Mouse (Mus musculus): ENCODE data around the gene Dusp22. TPM values are rescaled to one million over a fixed set of nuclear protein-coding genes. Genes with fewer than 3 reads are reported as not detected.

Gene Dusp22
- total RNA-seq, 1 experiment, result 6.9 TPM

DNA sequence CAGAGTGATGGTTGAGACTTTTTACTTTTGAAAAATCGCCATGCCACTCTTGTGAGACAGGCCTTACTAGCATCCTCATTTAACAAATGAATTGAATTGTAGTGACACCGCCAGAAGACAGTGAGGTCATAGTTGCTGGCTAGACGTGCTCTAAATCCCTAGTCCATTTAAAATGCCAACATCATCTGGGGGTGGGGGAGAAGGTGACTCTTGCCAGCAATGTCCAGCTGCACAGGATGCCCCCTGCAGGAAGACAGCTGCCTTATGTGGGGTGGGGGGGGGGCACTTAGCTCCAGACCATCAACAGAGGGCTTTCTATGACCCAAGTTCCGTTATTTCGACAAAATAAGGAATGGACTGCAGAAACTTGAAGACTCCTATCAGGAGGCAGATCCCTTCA, 56.8 kb downstream of the Dusp22 start:
- H3K9me3 ChIP-seq (ENCODE audit: control insufficient read depth, insufficient read depth, low read depth, low read length), result no peaks in the 10 kb centered on the region

GRCm38 (mm10) chr13:30722601-30723000, 62.8 kb downstream of the Dusp22 start:
- no peaks in the 10 kb centered on the region for H3K36me3 ChIP-seq (ENCODE audit: control insufficient read depth, insufficient read depth, low read length, poor library complexity, severe bottlenecking)
- in situ Hi-C loops (cut with MboI; ENCODE audit: low sequenced_read_pairs in 2 of 2, unreplicated experiment in 2 of 2), result no loop called here
- no peak for TF ChIP-seq ZNF384 (IDR thresholded peaks at IDR 0.05; ENCODE audit: low read depth, low read length)
- TF ChIP-seq MAFK (IDR thresholded peaks at IDR 0.05; ENCODE audit: insufficient read depth, low read depth, low read length), result no peak
- TF ChIP-seq HCFC1 (IDR thresholded peaks at IDR 0.05; ENCODE audit: borderline replicate concordance, insufficient read depth, low read length), result no peak
- TF ChIP-seq CHD2 (IDR thresholded peaks at IDR 0.05; ENCODE audit: low read depth, low read length), result no peak
- no peak for TF ChIP-seq ZC3H11A (IDR thresholded peaks at IDR 0.05; ENCODE audit: borderline replicate concordance, low read depth, low read length)
- H3K4me3 ChIP-seq (ENCODE audit: insufficient read depth in 1 of 2, low read depth in 1 of 2, low read length in 2 of 2, poor library complexity in 1 of 2, severe bottlenecking in 1 of 2), result no peak overlapping the region
- H3K9ac ChIP-seq (ENCODE audit: insufficient read depth, low read depth, low read length, poor library complexity, severe bottlenecking), result no peak overlapping the region
- DNase-seq (ENCODE audit: low read depth, low spot score), result no peak
- no peak overlapping the region for H3K27ac ChIP-seq (ENCODE audit: insufficient read depth, low read depth, low read length, poor library complexity, severe bottlenecking)
- no peaks in the 10 kb centered on the region for H3K9me3 ChIP-seq (ENCODE audit: control insufficient read depth, insufficient read depth, low read depth, low read length)
- no peaks in the 10 kb centered on the region for H3K4me1 ChIP-seq (ENCODE audit: control insufficient read depth in 2 of 2, insufficient read depth in 2 of 2, low read length in 2 of 2, poor library complexity in 1 of 2)

More for the DNA sequence above, 56.8 kb downstream of the Dusp22 start:
- Histone ChIP-seq H3K9ac (ENCODE audit: insufficient read depth, low read depth, low read length, poor library complexity, severe bottlenecking) (no peak overlapping the region), H3K4me1 (ENCODE audit: control insufficient read depth in 2 of 2, insufficient read depth in 2 of 2, low read length in 2 of 2, poor library complexity in 1 of 2) (no peaks in the 10 kb centered on the region), H3K4me3 (ENCODE audit: insufficient read depth in 1 of 2, low read depth in 1 of 2, low read length in 2 of 2, poor library complexity in 1 of 2, severe bottlenecking in 1 of 2) (no peak overlapping the region), H3K36me3 (ENCODE audit: control insufficient read depth, insufficient read depth, low read length, poor library complexity, severe bottlenecking) (no peaks in the 10 kb centered on the region), H3K27ac (ENCODE audit: insufficient read depth, low read depth, low read length, poor library complexity, severe bottlenecking) (no peak overlapping the region)
- TF ChIP-seq ZC3H11A (IDR thresholded peaks at IDR 0.05; ENCODE audit: borderline replicate concordance, low read depth, low read length) (no peak), CHD2 (IDR thresholded peaks at IDR 0.05; ENCODE audit: low read depth, low read length) (no peak), MAFK (IDR thresholded peaks at IDR 0.05; ENCODE audit: insufficient read depth, low read depth, low read length) (no peak), HCFC1 (IDR thresholded peaks at IDR 0.05; ENCODE audit: borderline replicate concordance, insufficient read depth, low read length) (no peak)
- DNase-seq (ENCODE audit: low read depth, low spot score), result no peak
- in situ Hi-C loops (cut with MboI; ENCODE audit: low sequenced_read_pairs in 2 of 2, unreplicated experiment in 2 of 2), result no loop called here

GRCm38 (mm10) chr13:30723258-30723657, 63.5 kb downstream of the Dusp22 start:
- Histone ChIP-seq H3K4me1 (ENCODE audit: control insufficient read depth in 2 of 2, insufficient read depth in 2 of 2, low read length in 2 of 2, poor library complexity in 1 of 2) (no peaks in the 10 kb centered on the region), H3K4me3 (ENCODE audit: insufficient read depth in 1 of 2, low read depth in 1 of 2, low read length in 2 of 2, poor library complexity in 1 of 2, severe bottlenecking in 1 of 2) (no peak overlapping the region), H3K9ac (ENCODE audit: insufficient read depth, low read depth, low read length, poor library complexity, severe bottlenecking) (no peak overlapping the region), H3K36me3 (ENCODE audit: control insufficient read depth, insufficient read depth, low read length, poor library complexity, severe bottlenecking) (no peaks in the 10 kb centered on the region), H3K27ac (ENCODE audit: insufficient read depth, low read depth, low read length, poor library complexity, severe bottlenecking) (no peak overlapping the region), H3K9me3 (ENCODE audit: control insufficient read depth, insufficient read depth, low read depth, low read length) (no peaks in the 10 kb centered on the region)
- DNase-seq (ENCODE audit: low read depth, low spot score), result no peak
- no peak for TF ChIP-seq ZNF384 (IDR thresholded peaks at IDR 0.05; ENCODE audit: low read depth, low read length)
- TF ChIP-seq ZC3H11A (IDR thresholded peaks at IDR 0.05; ENCODE audit: borderline replicate concordance, low read depth, low read length), result no peak
- no peak for TF ChIP-seq MAFK (IDR thresholded peaks at IDR 0.05; ENCODE audit: insufficient read depth, low read depth, low read length)
- no peak for TF ChIP-seq CHD2 (IDR thresholded peaks at IDR 0.05; ENCODE audit: low read depth, low read length)
- TF ChIP-seq HCFC1 (IDR thresholded peaks at IDR 0.05; ENCODE audit: borderline replicate concordance, insufficient read depth, low read length), result no peak
- in situ Hi-C loops (cut with MboI; ENCODE audit: low sequenced_read_pairs in 2 of 2, unreplicated experiment in 2 of 2), result no loop called here

DNA sequence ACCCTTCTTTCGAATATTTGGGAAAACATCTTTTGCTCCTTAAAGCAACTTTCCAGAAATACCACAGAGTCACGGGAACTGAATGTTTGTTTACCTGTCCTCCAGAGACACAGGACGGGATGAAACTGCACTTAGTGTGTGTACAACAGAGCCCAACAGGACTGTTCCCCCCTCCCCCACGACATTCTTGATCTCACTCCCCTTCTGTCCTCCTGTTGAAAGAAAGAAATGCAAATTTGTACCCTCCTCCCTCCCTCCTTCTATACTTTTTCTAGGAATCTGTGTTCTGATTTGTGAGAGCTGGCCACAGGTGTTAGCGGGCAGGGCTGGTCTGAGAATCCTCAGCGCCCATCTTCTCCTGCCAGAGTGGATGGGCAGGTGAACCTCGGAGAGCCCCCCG, 64.1 kb downstream of the Dusp22 start:
- Histone ChIP-seq H3K9ac (ENCODE audit: insufficient read depth, low read depth, low read length, poor library complexity, severe bottlenecking) (no peak overlapping the region), H3K9me3 (ENCODE audit: control insufficient read depth, insufficient read depth, low read depth, low read length) (no peaks in the 10 kb centered on the region), H3K36me3 (ENCODE audit: control insufficient read depth, insufficient read depth, low read length, poor library complexity, severe bottlenecking) (no peaks in the 10 kb centered on the region), H3K27ac (ENCODE audit: insufficient read depth, low read depth, low read length, poor library complexity, severe bottlenecking) (no peak overlapping the region), H3K4me1 (ENCODE audit: control insufficient read depth in 2 of 2, insufficient read depth in 2 of 2, low read length in 2 of 2, poor library complexity in 1 of 2) (no peaks in the 10 kb centered on the region), H3K4me3 (ENCODE audit: insufficient read depth in 1 of 2, low read depth in 1 of 2, low read length in 2 of 2, poor library complexity in 1 of 2, severe bottlenecking in 1 of 2) (no peak overlapping the region)
- DNase-seq (ENCODE audit: low read depth, low spot score), result no peak
- in situ Hi-C loops (cut with MboI; ENCODE audit: low sequenced_read_pairs in 2 of 2, unreplicated experiment in 2 of 2), result no loop called here
- TF ChIP-seq CHD2 (IDR thresholded peaks at IDR 0.05; ENCODE audit: low read depth, low read length) (no peak), ZC3H11A (IDR thresholded peaks at IDR 0.05; ENCODE audit: borderline replicate concordance, low read depth, low read length) (no peak), MAFK (IDR thresholded peaks at IDR 0.05; ENCODE audit: insufficient read depth, low read depth, low read length) (no peak), HCFC1 (IDR thresholded peaks at IDR 0.05; ENCODE audit: borderline replicate concordance, insufficient read depth, low read length) (no peak)

- no peak for DNase-seq (ENCODE audit: low read depth, low spot score)
- in situ Hi-C loops (cut with MboI; ENCODE audit: low sequenced_read_pairs in 2 of 2, unreplicated experiment in 2 of 2), result no loop called here
- Histone ChIP-seq H3K4me3 (ENCODE audit: insufficient read depth in 1 of 2, low read depth in 1 of 2, low read length in 2 of 2, poor library complexity in 1 of 2, severe bottlenecking in 1 of 2) (no peak overlapping the region), H3K4me1 (ENCODE audit: control insufficient read depth in 2 of 2, insufficient read depth in 2 of 2, low read length in 2 of 2, poor library complexity in 1 of 2) (no peaks in the 10 kb centered on the region), H3K36me3 (ENCODE audit: control insufficient read depth, insufficient read depth, low read length, poor library complexity, severe bottlenecking) (no peaks in the 10 kb centered on the region), H3K9ac (ENCODE audit: insufficient read depth, low read depth, low read length, poor library complexity, severe bottlenecking) (no peak overlapping the region), H3K27ac (ENCODE audit: insufficient read depth, low read depth, low read length, poor library complexity, severe bottlenecking) (no peak overlapping the region), H3K9me3 (ENCODE audit: control insufficient read depth, insufficient read depth, low read depth, low read length) (no peaks in the 10 kb centered on the region)
- TF ChIP-seq HCFC1 (IDR thresholded peaks at IDR 0.05; ENCODE audit: borderline replicate concordance, insufficient read depth, low read length) (no peak), CHD2 (IDR thresholded peaks at IDR 0.05; ENCODE audit: low read depth, low read length) (no peak), MAFK (IDR thresholded peaks at IDR 0.05; ENCODE audit: insufficient read depth, low read depth, low read length) (no peak), ZC3H11A (IDR thresholded peaks at IDR 0.05; ENCODE audit: borderline replicate concordance, low read depth, low read length) (no peak), ZNF384 (IDR thresholded peaks at IDR 0.05; ENCODE audit: low read depth, low read length) (no peak)
These were observed 65.0 kb downstream of the Dusp22 start for GRCm38 (mm10) chr13:30724691-30725271.

All from ES-E14 (cell line).